Mouse (Mus musculus) ES-Bruce4 (cell line): ENCODE data around the gene Antxr2.

Experiments used
- CTCF ChIP-seq: IDR thresholded peaks from one replicate; pipeline ENCODE4 v1.8.1; 2011; ENCODE audit warnings: low read depth, low read length
- POLR2A ChIP-seq: IDR thresholded peaks from one replicate; pipeline ENCODE4 v1.8.1; 2011; ENCODE audit warnings: low read length; ENCODE audit not compliant: insufficient read depth

- TF ChIP-seq POLR2A (no peak), CTCF (no peak)
Observed at GRCm38 (mm10) chr5:97959651-97960050, 71.2 kb downstream of the Antxr2 start.
